Mouse (Mus musculus): Measurements from ENCODE around the gene Mup1. TPM values are rescaled to one million over a fixed set of nuclear protein-coding genes. Genes with fewer than 3 reads are reported as not detected.

The Mup1 gene
- polyA plus RNA-seq (2014; fragmentation: Illumina TruSeq; extraction: RNeasy Lipid Tissue Mini Kit (QIAGEN cat#74804); ENCODE audit: low read depth, low replicate concordance): not detected

GRCm38 (mm10) chr4:60501860-60502259, at the start of gene Mup1:
Gene Mup1 (minus strand): TSS chr4:60501960.

Other genes starting within 250 kb of the Mup1 start
- not detected for gene Mup9, start 80.0 kb downstream of the Mup1 start, polyA plus RNA-seq (2014; fragmentation: Illumina TruSeq; extraction: RNeasy Lipid Tissue Mini Kit (QIAGEN cat#74804); ENCODE audit: low read depth, low replicate concordance)
- not detected for gene Mup10, start 80.2 kb upstream of the Mup1 start, polyA plus RNA-seq (2014; fragmentation: Illumina TruSeq; extraction: RNeasy Lipid Tissue Mini Kit (QIAGEN cat#74804); ENCODE audit: low read depth, low replicate concordance)
- gene Mup11, start 160.5 kb upstream of the Mup1 start, polyA plus RNA-seq (2014; fragmentation: Illumina TruSeq; extraction: RNeasy Lipid Tissue Mini Kit (QIAGEN cat#74804); ENCODE audit: low read depth, low replicate concordance): 0.76 TPM
- gene Mup12, start 239.4 kb upstream of the Mup1 start, polyA plus RNA-seq (2014; fragmentation: Illumina TruSeq; extraction: RNeasy Lipid Tissue Mini Kit (QIAGEN cat#74804); ENCODE audit: low read depth, low replicate concordance): not detected

Data from sigmoid colon, adult 10 weeks (tissue).